Mouse (Mus musculus) liver, embryonic 13.5 days (tissue): Measurements from ENCODE around the gene Gpc6. TPM values are rescaled to one million over a fixed set of nuclear protein-coding genes. Genes with fewer than 3 reads are reported as not detected.

Source experiments
- ATAC-seq: fragments of 200-750 bp; cut with Nextera tagmentation; 2 replicates; pipeline ENCODE4 v1.8.0; 2017; ENCODE audit warnings: low read depth, mild to moderate bottlenecking, moderate number of reproducible peaks, moderate library complexity
- DNase-seq: peaks from one replicate; pipeline ENCODE4 v3.0.0; 2022
- H3K27ac ChIP-seq: fragments of 300-500 bp; sonication (generic); 2 replicates; pipeline ENCODE4 v1.5.1; 2015; ENCODE audit warnings: moderate library complexity, mild to moderate bottlenecking, inconsistent platforms
- H3K27me3 ChIP-seq: fragments of 300-500 bp; sonication (generic); 2 replicates; pipeline ENCODE4 v1.6.1; 2015; ENCODE audit warnings: mild to moderate bottlenecking, inconsistent platforms
- H3K36me3 ChIP-seq: fragments of 300-500 bp; sonication (generic); 2 replicates; pipeline ENCODE4 v1.6.1; 2015; ENCODE audit warnings: mild to moderate bottlenecking, inconsistent platforms
- H3K4me1 ChIP-seq: fragments of 300-500 bp; sonication (generic); replicated peaks from 2 replicates; pipeline ENCODE4 v1.6.1; 2015; ENCODE audit warnings: inconsistent platforms
- H3K4me2 ChIP-seq: fragments of 300-500 bp; sonication (generic); 2 replicates; pipeline ENCODE4 v1.6.1; 2015; ENCODE audit warnings: inconsistent platforms, mild to moderate bottlenecking, moderate library complexity
- H3K4me3 ChIP-seq: fragments of 300-500 bp; sonication (generic); replicated peaks from 2 replicates; pipeline ENCODE4 v1.5.1; 2015; ENCODE audit warnings: mild to moderate bottlenecking, inconsistent platforms
- H3K9ac ChIP-seq: fragments of 300-500 bp; sonication (generic); 2 replicates; pipeline ENCODE4 v1.6.1; 2015; ENCODE audit warnings: mild to moderate bottlenecking, inconsistent platforms
- H3K9me3 ChIP-seq: fragments of 300-500 bp; sonication (generic); replicated peaks from 2 replicates; pipeline ENCODE4 v1.6.1; 2016; ENCODE audit warnings: inconsistent platforms
- WGBS: fragments of 180-500 bp; shearing (Covaris S2); methylation state at CpG from one replicate; pipeline ENCODE4 v1.1.7; 2015; ENCODE audit not compliant: insufficient replicate concordance; 5-methylcytosine and 5-hydroxymethylcytosine counted together
- polyA plus RNA-seq: library from polyadenylated mRNA; unstranded; fragments of >200 nt; fragmentation: Nextera tagmentation; extraction: Ambion mirVana; gene quantifications from 2 replicates; pipeline ENCODE4 v1.2.1, GENCODE M21; 2015

Gene Gpc6
- polyA plus RNA-seq, 1 experiment from 2014 or later: 3.3 TPM

DNA sequence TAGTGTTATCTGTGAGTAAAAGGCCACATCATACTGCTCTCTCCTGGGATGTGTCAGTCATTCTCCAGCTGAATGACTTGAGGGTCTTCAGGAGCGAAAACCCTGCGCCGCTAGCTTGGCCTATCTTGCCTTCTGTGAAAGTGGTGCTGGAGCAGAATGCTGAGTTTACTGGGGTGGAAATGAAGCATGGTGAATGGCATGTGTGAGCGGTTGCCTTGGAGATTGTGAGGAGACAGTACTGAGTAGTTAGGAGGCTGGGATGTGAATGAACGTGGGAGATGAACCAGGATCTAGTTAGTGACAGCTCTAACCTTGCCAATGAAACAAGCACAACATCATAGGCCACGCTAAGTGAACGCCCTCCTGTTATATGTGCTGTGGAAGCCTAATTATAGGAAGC is 458.1 kb downstream of the Gpc6 start:
- no peak overlapping the region for H3K4me3 ChIP-seq
- no peak overlapping the region for H3K27ac ChIP-seq
- ATAC-seq (no peak), DNase-seq (no peak)
- 70% methylated on average over 7 of the region's 7 CpGs for WGBS
- H3K9me3 ChIP-seq: no peaks in the 10 kb centered on the region
- no peak overlapping the region for H3K4me2 ChIP-seq
- no peaks in the 10 kb centered on the region for H3K27me3 ChIP-seq
- H3K9ac ChIP-seq: no peak overlapping the region
- H3K4me1 ChIP-seq: no peaks in the 10 kb centered on the region
- H3K36me3 ChIP-seq: no peaks in the 10 kb centered on the region

DNA sequence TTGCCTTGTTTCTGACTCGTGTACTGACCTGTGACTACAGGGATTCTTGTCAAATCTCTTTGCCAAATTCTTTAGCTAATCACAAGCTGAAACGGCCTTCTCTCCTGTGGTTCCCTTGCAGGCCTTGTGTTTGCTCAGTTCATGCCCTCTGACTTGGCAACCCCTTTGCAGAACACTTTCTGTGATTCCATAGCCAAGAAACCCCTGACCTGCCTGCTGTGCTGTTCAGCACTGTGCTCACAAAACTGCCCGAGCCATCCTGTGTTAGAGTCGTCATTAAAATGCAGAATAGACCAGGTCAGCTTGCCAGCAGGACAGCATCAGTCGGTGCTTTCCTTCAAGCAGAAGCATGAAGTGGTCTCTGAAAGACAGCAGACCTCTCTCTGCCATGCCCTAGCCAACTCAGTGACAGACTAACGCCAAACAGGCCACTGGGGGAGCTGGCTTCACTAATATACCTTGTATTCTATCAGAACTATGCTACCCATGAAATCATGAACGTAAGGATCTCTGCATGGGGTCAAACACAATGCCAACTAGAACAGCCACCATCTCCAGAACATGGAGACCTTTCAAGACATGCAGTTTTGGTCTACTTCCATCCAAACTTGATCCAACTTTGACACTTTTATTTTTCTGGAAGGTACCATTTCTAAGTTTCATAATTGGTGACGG is 459.1 kb downstream of the Gpc6 start:
- no peak for DNase-seq
- 53% methylated on average over 8 of the region's 8 CpGs for WGBS
- Histone ChIP-seq H3K36me3 (no peaks in the 10 kb centered on the region), H3K27ac (no peak overlapping the region), H3K27me3 (no peaks in the 10 kb centered on the region), H3K4me2 (no peak overlapping the region), H3K4me3 (no peak overlapping the region), H3K4me1 (no peaks in the 10 kb centered on the region), H3K9ac (no peak overlapping the region), H3K9me3 (no peaks in the 10 kb centered on the region)
- ATAC-seq: no peak

DNA sequence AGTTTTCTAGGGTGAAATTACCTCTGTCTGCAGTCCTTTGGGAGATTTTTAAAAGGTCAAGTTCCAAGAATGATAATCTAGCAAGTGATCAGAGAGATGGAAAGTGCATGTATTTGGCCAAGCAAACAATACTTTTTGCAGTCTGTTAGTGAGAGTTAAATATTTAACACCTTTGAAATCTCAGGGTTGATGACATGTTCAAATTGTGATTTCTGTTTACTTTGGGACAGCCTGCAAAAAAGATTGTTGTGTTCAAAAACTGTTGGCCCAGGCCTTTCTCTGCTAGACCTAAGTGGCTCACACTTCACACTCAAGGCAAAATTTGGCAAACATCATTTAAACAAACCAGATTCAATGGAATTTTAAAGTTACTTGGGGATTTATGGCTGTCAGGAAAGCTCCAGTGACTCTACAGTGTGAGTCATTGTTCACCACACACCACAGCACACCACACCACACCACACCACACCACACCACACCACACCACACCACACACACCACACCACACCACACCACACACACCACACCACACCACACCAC is 460.7 kb downstream of the Gpc6 start:
- H3K4me1 ChIP-seq: no peaks in the 10 kb centered on the region
- no peak for DNase-seq
- H3K27me3 ChIP-seq: no peaks in the 10 kb centered on the region
- H3K9ac ChIP-seq: no peak overlapping the region
- no peaks in the 10 kb centered on the region for H3K36me3 ChIP-seq
- no peak overlapping the region for H3K27ac ChIP-seq
- H3K9me3 ChIP-seq: no peaks in the 10 kb centered on the region
- no peak overlapping the region for H3K4me3 ChIP-seq
- no peak overlapping the region for H3K4me2 ChIP-seq
- no peak for ATAC-seq

DNA sequence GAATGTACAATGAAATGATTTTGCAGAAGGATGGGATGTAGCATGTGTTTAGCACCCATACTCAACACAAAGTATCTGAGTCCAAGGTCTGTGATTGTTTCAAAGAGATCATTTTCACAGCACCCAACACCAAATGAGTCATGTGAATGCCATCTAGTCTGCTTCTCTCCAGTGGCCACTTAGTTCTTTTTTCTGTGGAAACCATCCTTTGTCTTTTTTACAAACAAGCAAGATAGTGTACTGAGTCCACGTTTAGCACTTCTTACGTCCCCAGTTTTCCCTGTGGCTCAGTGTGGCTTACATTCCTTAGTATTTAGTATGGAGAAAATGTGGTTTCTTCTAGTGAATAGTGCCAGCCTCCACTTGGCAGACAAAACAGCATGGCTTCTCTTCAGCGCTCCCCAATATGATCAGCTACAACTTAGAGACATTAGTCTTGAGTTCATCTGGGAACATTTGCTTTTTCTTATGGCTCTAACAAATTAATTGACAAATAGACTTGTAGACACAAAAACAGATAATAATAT is 465.7 kb downstream of the Gpc6 start:
- no peaks in the 10 kb centered on the region for H3K4me1 ChIP-seq
- H3K9ac ChIP-seq: no peak overlapping the region
- no peaks in the 10 kb centered on the region for H3K9me3 ChIP-seq
- no peak overlapping the region for H3K27ac ChIP-seq
- H3K4me2 ChIP-seq: no peak overlapping the region
- no peaks in the 10 kb centered on the region for H3K36me3 ChIP-seq
- H3K27me3 ChIP-seq: no peaks in the 10 kb centered on the region
- 74% methylated on average over 3 of the region's 3 CpGs for WGBS
- DNase-seq (no peak), ATAC-seq (no peak)
- H3K4me3 ChIP-seq: no peak overlapping the region

DNA sequence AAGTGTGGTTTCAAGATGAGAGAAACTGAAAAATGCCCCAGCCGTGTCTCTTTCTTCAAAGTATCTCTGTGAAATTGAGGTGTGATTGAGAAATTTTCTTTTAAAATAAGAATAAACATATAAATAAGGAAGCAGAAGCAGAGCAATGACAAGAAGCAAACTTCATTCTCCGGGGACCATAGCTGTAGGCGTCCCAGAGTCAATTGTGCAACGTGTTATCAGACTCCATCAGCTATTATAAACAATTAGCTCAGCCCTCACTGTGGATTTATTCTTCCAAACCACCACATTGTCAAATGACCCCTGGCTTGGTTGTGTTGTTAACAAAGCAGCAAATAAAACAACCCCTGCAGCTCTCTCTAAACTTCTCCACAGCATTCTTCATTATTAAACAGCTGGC is 466.3 kb downstream of the Gpc6 start:
- ATAC-seq (no peak), DNase-seq (no peak)
- WGBS: 46% methylated on average over 4 of the region's 4 CpGs
- Histone ChIP-seq H3K4me2 (no peak overlapping the region), H3K9ac (no peak overlapping the region), H3K36me3 (no peaks in the 10 kb centered on the region), H3K9me3 (no peaks in the 10 kb centered on the region), H3K27me3 (no peaks in the 10 kb centered on the region), H3K4me1 (no peaks in the 10 kb centered on the region), H3K4me3 (no peak overlapping the region), H3K27ac (no peak overlapping the region)

DNA sequence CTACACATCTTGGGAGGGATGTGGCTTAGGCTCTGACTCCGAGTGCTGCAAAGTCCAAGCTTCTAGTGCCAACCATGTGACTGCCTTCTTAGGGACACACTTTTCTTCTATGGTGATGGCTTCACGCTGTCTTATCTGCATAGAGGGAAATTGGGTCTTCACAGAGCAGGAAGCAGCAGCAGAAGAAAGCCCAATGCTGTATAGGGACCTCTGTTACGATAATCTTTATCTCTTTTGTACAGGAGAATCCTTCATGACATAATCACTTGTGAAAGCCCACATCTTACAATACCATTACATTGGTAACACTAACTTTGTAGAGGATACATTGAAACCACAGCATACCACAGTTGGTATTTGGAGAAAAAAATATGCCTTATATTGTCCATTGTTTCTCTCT is 472.1 kb downstream of the Gpc6 start:
- ATAC-seq: peak; percentile 88
- no peak overlapping the region for H3K4me3 ChIP-seq
- no peak overlapping the region for H3K9ac ChIP-seq
- H3K27me3 ChIP-seq: no peaks in the 10 kb centered on the region
- no peak overlapping the region for H3K27ac ChIP-seq
- H3K4me1 ChIP-seq: no peaks in the 10 kb centered on the region
- H3K4me2 ChIP-seq: no peak overlapping the region
- no peaks in the 10 kb centered on the region for H3K9me3 ChIP-seq
- 37% methylated on average over 3 of the region's 3 CpGs for WGBS
- no peaks in the 10 kb centered on the region for H3K36me3 ChIP-seq
- no peak for DNase-seq

DNA sequence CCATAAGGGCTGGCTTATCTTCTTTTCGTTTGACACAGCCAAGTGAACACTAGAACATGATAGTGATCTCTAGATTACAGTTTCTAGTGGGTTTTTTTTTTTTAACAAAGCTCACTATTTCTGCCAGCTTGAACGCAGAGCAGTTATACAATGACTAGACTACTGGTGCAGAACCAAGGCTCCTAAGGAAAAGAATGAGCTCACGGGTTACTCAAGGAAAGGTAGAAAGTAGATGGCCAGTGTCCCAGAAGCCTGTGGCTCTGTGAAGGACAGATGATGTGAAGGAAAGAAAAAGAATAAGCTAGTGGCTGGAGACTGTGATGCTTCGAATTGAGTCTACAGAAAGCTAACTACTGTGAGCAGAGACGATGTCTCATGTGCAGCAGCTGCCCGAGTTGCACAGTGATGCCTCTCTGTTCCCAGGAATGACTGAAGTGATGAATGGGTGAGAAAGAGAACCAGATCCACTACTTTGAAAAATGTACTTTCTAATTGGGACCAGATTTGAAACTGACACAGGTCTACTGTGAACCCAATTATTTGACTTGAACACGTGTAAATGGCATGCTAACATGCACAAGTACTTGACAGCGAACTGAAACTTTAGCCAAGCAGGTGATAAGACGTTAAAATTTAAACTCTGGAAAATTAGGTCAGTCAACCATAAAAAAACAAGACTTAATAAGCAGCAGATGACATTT is 482.9 kb downstream of the Gpc6 start:
- Histone ChIP-seq H3K9ac (no peak overlapping the region), H3K4me2 (no peak overlapping the region), H3K9me3 (no peaks in the 10 kb centered on the region), H3K36me3 (no peaks in the 10 kb centered on the region), H3K27me3 (no peaks in the 10 kb centered on the region), H3K4me1 (no peaks in the 10 kb centered on the region), H3K27ac (no peak overlapping the region), H3K4me3 (no peak overlapping the region)
- WGBS: 58% methylated on average over 9 of the region's 9 CpGs
- DNase-seq (no peak), ATAC-seq (no peak)

DNA sequence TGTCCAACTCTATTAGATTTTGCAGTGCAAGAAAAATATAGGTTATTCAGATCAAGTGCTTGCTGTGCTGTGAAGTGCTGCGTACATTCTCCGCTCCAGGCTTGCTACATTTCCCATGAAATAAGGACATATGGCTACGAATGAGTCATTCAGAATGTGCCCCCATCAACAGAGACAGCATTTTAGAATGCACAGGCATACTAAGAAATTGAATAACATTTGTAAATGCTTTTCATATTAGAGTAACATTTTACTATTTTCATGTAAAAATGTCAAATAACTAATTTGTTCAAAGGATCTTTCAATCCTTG is 483.4 kb downstream of the Gpc6 start:
- H3K27me3 ChIP-seq: no peaks in the 10 kb centered on the region
- no peak for ATAC-seq
- no peak overlapping the region for H3K4me2 ChIP-seq
- H3K36me3 ChIP-seq: no peaks in the 10 kb centered on the region
- no peak overlapping the region for H3K9ac ChIP-seq
- no peaks in the 10 kb centered on the region for H3K9me3 ChIP-seq
- H3K4me3 ChIP-seq: no peak overlapping the region
- no peaks in the 10 kb centered on the region for H3K4me1 ChIP-seq
- WGBS: 67% methylated on average over 3 of the region's 3 CpGs
- no peak for DNase-seq
- H3K27ac ChIP-seq: no peak overlapping the region

DNA sequence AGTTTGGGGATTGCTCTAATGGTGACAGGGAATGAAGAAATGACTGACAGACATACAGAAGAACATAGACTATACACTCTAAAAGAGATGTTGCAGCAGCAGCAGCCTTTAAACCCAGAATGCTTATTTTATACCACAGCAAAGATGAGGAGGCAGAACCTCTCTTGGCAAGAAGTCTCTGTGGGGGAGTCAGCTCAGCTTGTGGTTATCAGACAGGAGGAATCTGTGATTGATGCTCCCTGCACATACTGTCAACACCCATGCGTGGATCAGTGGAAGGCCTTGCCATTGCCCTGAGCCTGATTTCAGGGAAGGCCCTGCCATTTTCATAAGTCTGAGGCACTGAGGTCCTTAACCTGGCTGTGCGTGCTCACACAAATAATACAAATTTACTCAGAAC is 484.7 kb downstream of the Gpc6 start:
- Histone ChIP-seq H3K27me3 (no peaks in the 10 kb centered on the region), H3K9ac (no peak overlapping the region), H3K4me2 (no peak overlapping the region), H3K4me3 (no peak overlapping the region), H3K4me1 (no peaks in the 10 kb centered on the region), H3K36me3 (no peaks in the 10 kb centered on the region), H3K9me3 (no peaks in the 10 kb centered on the region), H3K27ac (no peak overlapping the region)
- DNase-seq (no peak), ATAC-seq (no peak)
- WGBS: 62% methylated on average over 2 of the region's 2 CpGs

DNA sequence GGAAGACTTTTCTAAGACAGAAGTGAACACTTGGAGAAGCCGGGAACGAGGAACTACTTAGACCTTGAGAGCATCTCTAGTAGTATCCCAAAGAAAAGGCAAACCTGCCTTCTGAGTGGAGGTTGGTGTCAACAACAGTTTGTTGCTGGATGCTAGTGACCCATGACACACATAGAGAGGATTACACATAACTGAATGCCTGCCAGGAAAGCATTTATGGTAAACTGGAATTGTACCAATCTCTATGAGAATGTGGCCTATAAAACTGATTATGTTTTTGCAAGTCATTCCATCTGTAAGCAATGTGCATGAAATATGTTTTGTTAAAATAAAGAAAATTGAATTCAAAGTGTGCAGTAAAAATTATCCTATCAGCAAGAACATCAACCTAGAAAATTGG is 485.4 kb downstream of the Gpc6 start:
- Histone ChIP-seq H3K4me3 (no peak overlapping the region), H3K27me3 (no peaks in the 10 kb centered on the region), H3K9me3 (no peaks in the 10 kb centered on the region), H3K4me1 (no peaks in the 10 kb centered on the region), H3K9ac (no peak overlapping the region), H3K4me2 (no peak overlapping the region), H3K36me3 (no peaks in the 10 kb centered on the region), H3K27ac (no peak overlapping the region)
- WGBS: 79% methylated on average over 2 of the region's 2 CpGs
- DNase-seq (no peak), ATAC-seq (no peak)

DNA sequence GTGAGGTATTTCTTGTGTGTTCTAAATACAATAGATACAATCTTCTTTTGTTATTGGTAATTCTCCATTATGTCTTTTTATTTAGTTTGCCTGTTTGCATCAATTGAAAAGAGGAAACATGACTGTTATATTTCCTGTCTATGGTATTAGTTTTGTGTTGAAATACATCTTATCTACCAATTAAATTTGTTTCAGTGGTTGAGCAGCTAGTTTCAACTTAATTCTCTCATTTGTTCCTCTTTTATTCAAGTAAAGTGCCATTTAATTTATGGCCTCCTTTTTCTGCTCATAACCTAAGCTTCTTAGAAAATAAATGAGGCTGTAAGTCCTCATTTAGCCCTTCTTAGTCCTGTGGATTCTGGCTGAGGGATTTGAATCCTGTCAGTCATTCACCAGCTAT is 489.9 kb downstream of the Gpc6 start:
- Histone ChIP-seq H3K9me3 (no peaks in the 10 kb centered on the region), H3K4me3 (no peak overlapping the region), H3K4me2 (no peak overlapping the region), H3K27ac (no peak overlapping the region), H3K36me3 (no peaks in the 10 kb centered on the region), H3K27me3 (no peaks in the 10 kb centered on the region), H3K4me1 (no peaks in the 10 kb centered on the region), H3K9ac (no peak overlapping the region)
- no peak for ATAC-seq
- no peak for DNase-seq

DNA sequence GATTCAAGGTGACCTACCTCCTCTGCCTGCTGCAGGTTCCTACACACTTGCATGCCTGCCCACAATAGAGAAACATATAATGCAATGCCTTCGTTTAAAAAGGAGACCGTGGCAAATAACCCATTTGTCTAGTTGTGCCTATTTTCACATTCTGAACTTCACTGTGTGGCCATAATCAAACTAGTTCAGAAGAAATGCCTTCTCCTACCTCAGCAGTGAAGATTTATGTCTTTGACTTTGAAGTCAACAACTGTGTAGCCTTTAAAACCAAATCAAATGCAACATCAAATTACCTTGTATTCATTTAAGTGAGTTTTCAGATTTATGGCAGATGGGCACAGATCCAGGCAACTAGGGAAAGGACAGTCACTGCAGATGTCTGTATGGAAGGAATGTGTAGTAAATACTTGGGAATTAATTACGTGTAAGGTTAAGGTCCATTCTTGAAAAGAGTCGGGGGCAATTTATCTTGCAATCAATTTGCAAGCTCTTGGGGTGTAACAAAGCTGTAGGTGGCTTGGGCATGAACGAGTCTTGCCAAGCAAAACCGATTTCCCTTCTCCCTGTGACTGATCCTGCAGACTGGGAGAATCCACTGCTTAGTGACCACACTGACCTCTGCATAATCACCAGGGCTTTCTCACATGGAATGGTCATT is 494.6 kb downstream of the Gpc6 start:
- no peak overlapping the region for H3K27ac ChIP-seq
- H3K9me3 ChIP-seq: no peaks in the 10 kb centered on the region
- DNase-seq (no peak), ATAC-seq (no peak)
- H3K36me3 ChIP-seq: no peaks in the 10 kb centered on the region
- H3K4me1 ChIP-seq: no peaks in the 10 kb centered on the region
- H3K27me3 ChIP-seq: no peaks in the 10 kb centered on the region
- no peak overlapping the region for H3K4me3 ChIP-seq
- H3K4me2 ChIP-seq: no peak overlapping the region
- no peak overlapping the region for H3K9ac ChIP-seq
- 53% methylated on average over 6 of the region's 6 CpGs for WGBS
